Mouse (Mus musculus) left cerebral cortex, postnatal 4 days (tissue): Measurements from ENCODE around the gene Ctrc. TPM values are rescaled to one million over a fixed set of nuclear protein-coding genes. Genes with fewer than 3 reads are reported as not detected.
"Not testable (repeated sequence)": the region's sequence is repeated elsewhere in the genome, so short reads cannot be mapped to it uniquely, and the experiment has no call there.

Source experiments
- DNase-seq: peaks from one replicate; pipeline ENCODE4 v3.0.0-alpha.2; 2022
- intact Hi-C: fragments of 180-260 bp; cut with DNase I; formaldehyde crosslinking; loops from one replicate; pipeline ENCODE4 v1.15.1; 2025
- total RNA-seq, 2 experiments: library from RNA; stranded (reverse); gene quantifications; 2 replicates each; pipeline ENCODE4 v1.2.3; 2021

Gene Ctrc
- total RNA-seq, 2 experiments from 2014 or later = not detected

DNA sequence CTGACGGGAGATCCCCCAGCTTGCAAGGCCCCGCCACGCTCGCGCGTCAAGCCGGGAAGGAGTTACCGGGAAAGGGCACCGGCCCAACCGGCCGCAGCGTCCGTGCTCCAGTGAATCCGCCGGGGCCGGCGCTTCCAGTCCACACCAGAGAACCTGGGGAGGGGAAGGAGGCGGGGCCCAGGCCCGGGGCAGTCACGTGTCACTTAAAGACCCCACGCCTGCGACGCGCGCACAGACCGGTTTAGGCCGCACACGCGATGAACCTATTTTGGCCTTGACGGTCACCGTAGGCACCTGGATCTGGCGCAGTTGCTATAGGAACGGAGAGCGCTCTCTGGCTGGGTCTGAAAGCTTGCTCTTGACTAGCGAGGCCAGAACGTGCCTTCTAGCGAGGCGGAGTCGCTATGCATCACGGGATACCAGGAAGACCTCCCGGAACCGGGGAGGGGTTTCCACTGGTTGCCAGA is 55.6 kb downstream of the Ctrc start, which contains the start of gene Dnajc16:
TSS of gene Dnajc16 (minus strand) at position 408 of the 467 bp plus-strand sequence.
- intact Hi-C loops = no loop called here
- DNase-seq = peak; percentile 97

DNA sequence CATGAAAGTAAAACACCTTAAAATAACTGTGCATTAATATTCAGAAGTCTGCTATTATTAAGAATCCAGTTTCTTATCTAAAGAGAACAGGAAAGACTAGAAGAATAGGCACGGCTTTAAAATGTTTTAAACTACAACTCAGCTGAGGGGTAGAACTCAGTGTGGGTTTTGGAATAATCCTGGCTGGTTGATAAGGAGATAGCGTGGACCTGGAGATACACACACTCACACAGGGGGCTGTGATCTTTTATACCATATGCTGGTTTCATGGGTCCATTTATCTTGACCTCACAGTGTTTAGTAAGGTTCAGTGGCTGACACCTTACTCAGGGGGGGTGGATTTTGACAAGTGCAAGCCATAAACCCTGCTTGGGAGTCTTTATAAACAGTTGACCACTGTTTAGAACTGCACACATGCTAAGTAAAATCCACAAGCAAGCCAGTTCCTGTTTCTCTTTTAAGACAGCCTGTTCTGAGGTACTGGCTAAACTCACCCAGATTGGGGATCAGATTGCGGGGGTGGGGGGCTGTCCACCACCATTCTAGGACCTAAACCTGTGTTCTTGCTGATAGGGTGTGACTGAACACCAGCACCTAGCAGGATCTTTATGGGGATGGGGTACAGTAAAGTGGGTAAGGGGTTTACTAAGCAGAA is 56.5 kb downstream of the Ctrc start:
- intact Hi-C loops = no loop called here
- DNase-seq = no peak

DNA sequence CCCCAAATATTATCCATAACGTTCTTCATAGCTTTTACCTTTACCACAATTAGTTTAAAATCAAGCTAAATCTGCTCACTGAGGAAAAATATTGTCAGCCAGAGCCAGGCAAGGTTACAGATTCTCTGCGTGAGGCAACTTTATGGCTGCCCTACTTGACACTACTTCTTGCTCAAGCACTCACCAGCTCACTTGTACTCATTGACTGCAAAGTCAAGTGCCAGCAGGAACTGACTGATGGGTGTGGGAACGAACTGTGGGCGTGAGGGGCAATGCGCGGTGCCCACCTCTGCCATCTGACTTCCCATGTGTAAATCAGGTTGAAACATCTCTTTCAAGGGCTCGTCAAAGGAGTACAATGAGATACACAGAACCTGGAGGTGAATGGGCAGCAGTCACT is 58.7 kb downstream of the Ctrc start:
- intact Hi-C loops = no loop called here
- no peak for DNase-seq

DNA sequence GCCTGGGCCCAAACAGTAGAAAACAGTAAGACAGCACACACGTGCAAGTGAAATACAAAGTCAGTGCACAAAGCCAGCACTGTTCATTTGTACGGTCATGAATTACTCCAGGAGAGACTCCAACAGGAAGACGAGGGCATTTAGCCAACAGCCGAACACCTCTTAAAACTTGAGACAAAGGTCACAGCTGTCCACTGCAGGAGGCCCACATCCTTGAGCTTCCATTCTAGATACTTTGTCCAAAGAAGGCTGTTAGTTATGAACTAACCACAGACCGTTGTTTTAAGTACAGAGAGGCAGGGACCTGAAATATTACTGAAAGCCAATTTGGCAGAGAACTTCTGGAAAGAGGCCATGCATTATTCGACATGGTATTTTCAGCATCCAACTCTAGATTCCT is 59.1 kb downstream of the Ctrc start:
- intact Hi-C loops = no loop called here
- no peak for DNase-seq

DNA sequence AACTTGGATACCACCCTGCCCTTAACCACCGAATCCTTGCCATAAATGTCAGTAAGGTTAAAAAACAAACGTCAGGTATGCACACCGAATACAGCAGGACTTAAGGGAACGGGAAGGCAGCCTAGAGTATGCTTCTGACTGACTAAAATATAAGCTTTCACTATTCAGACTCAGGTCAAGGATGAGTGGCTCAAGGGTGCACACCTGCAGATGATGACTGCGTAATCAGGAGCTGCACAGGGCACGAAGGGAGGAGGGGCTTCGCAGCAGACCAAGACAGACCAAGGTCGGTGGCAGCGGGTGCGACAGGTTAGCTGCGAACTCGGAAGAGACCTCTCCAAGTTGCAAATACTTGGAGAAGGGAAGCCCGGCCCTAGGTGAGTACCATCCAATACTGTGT is 60.0 kb downstream of the Ctrc start:
- DNase-seq = no peak
- intact Hi-C loops = no loop called here

DNA sequence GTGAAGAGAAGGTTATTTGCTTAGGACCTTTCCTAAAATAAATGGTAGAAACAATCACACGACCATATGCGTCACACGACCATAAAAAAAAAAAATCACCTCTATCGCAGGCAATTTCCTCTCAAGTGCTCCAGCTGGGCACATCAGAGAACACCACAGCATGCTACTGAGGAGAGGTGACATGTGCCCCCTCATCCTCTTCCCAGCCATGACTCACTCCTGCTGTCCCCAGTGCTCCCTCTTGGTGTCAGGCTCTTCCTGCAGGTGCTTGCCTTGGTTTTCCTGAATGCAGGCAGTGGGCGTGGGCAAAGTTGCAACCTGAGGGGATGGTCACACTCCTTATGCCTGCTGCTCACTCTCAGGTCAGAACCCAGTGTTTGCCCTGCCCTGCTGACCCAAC is 61.3 kb downstream of the Ctrc start:
- intact Hi-C loops = no loop called here
- DNase-seq = no peak

DNA sequence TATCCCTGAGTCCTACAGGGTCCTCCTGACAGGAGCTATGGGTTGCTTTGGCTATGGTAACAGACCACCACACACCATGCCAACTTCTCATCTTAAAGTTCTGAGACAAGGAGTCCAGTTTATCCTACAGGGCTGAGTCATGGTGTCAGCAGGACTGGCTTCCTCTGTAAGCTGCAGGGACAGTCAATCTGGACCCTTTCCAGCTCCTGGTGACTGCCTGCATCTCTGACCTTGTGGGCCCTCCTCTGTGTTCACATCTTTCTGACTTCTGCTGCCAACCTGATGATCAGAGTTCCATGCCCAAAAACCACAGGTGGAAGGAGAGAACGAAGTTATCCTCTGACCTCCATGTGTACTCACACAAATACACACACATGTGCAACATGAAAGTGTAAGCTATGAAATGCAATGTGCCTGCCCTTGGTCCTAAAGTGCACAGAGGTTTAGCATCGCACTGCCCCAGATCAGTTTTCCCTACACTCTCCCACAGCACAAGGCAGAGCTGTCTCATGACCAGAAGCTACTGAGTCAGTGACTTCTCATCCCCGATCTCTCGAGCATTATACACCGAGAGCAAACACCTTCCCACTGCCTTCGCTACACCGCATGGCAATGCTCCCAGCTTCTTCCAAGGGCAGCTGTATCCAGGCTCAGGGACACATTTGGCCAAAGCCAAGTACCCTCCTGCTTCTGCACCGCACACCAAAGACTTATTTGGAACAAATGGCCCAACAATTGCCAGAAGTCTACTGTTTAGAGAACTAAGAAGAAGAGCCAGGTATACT is 64.8 kb downstream of the Ctrc start:
- intact Hi-C loops = loop anchor here (2.0 kb wide), 1 partner anchor 65 kb away; no protein-coding TSS in a partner anchor
- no peak for DNase-seq

DNA sequence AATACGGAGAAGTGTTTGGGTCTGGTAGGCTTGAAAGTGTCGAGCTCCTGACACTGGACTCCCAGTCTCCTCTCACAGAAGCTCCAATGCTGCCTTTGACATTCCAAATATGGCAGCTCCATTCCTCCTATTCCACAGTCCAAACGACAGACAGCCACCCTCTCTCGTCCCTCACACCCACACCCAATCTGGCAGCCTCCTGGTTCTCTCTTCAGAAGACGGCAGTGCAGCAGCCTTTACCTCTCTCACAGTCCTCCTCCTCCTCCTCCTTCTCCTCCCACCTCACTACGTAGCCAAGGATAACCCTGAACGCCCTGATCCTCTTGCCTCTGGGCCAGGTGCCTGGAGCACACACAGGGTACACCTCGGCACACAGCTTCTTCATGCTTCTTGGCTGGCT is 66.3 kb downstream of the Ctrc start:
- intact Hi-C loops = loop anchor here (2.0 kb wide), 1 partner anchor 63 kb away; no protein-coding TSS in a partner anchor
- no peak for DNase-seq

DNA sequence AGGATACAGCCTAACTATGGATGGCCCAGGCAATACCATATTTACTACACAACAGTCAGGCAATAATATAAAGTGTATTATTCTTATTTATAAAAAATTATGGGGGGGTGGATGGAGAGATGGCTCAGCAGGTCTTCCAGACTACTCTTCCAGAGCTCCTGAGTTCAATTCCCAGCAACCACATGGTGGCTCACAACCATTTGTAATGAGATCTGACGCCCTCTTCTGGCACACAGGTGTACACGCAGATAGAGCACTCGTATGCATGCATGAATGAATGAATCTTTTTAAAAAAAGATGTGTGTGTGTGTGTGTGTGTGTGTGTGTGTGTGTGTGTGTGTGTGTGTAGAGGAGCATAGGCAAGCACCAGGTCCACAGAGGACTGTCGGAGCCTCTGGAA is 73.1 kb downstream of the Ctrc start:
- DNase-seq, intact Hi-C loops: not testable (repeated sequence)

DNA sequence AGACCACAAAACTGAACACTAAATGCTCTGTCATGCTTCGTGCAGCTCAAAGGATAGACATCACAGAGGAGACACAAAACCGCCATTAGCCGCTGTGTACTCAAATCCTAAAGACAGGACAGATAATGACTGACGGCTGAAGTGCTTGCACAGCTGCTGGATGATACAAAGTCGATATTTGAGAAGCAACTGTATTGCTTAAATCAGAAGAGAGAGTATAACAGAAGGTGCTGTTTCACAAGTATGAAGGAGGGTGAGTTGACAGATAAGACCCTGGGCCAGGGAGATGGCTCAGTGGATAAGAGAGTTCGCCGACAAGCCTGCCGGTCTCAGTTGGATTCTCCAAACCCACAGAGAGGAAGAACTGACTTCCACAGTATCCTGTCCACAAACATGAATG is 74.3 kb downstream of the Ctrc start:
- intact Hi-C loops = no loop called here

DNA sequence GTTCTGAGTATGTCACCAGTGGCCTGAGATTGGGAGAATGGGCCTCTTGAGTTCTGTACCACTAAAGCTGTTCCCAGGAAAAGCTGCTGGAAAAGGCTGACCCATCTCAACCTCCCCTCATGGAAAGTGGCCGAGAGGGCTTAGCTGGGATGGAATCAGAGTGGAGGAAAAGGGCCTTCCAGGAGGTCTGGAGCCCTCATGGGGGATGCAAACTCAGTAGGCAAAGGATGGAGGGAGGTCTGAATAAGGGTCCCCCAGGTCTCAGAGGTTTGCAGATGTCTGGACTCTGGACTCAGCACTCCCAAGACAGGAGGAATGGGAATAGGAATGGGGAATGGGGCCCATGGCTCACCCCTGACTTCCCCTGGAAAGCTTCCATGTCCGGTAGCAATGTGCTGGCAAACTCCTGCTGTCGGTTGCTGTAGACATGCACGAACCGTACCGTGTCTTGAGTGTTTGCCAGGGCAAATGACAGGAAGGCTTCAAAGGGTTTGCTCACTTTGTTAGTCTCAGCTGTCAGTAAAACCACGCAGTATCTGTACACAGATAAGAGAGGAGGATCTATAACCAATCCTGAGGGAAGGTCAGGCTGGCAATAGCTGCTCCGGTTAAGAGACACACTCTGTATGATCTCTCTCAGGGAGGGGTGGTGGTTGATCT is 76.5 kb downstream of the Ctrc start:
- no peak for DNase-seq
- intact Hi-C loops = no loop called here

More for the DNA sequence above, 74.3 kb downstream of the Ctrc start:
- DNase-seq = no peak

DNA sequence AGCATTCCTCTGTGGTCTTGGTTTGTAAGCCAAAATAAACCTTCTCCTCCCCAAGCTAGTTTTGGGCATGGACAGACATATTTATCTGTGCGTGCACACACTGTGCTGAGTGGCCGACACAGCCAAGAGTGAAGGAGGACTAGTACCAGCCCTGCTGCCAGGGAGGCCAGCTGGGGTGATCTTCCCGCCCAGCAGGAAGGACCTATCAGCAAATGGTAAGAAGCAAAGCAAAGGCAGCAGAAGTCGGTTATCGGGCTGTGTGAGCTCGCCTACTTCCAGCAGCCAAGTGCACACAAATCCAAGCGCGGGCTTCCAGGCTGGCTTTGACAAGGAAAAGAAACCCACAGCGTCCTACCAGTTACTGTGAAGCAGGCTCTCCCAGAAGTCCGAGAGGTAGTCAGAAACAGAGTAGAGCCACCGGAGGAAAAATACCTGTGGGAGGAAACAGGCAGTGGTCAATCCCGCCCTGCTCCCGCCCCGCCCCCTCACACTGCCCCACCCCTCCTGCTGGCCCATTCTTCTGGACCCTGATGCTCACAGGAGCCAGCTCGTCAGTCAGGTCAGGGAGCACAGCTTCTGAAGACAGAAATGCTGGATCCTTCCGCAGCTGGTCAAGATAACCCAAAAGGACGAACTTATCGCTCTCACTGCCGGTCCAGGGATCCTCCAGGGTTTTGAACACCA is 78.7 kb downstream of the Ctrc start:
- intact Hi-C loops = no loop called here
- peak; percentile 77 for DNase-seq

DNA sequence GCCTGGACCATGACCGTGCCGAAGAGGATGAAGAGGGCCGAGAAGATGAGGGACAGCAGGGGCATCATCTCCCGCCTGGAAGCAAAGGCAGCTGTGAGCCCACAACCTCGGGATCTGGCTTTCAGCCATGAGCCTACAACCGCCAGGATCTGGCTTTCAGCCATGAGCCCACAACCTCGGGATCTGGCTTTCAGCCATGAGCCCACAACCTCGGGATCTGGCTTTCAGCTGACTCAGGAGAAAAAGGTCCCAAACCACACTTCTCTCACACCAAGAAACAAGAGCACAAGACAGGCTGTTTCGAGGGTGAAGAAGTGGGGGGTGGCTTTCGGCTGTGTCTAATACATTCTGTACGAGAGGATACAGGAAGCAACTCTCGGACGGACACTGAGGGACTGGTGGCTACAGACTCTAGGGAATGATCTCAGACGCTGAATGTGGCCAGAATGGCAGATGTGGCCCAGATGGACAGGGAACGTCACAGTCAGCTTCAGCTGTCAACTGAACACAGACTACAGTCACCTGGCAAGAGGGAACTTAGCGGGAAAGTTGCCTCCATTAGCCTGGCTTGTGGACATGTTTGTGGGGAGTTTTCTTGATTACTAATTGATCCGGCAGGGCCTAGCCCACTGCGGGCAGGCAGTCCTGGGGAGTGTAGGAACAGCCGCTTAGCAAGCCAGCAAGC is 79.3 kb downstream of the Ctrc start:
- peak; percentile 76 for DNase-seq
- intact Hi-C loops = no loop called here

DNA sequence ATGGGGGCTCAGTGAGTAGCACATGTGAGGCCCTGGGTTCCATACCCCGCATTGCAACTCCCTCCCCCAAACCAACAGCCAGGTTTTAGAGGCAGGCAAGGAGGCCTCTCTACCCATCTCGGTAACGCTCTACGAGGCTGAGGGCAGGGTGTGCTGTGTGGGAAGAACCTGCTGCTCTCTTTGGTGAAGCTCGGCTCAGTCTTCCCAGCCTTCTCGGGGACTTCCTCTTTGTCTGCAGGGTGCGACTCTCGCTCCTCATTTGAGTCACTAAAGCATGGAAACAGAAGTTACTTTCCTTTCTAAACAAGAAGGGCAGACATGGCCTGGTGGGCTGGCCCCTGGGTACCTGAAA is 79.9 kb downstream of the Ctrc start:
- intact Hi-C loops = no loop called here
- DNase-seq = no peak

DNA sequence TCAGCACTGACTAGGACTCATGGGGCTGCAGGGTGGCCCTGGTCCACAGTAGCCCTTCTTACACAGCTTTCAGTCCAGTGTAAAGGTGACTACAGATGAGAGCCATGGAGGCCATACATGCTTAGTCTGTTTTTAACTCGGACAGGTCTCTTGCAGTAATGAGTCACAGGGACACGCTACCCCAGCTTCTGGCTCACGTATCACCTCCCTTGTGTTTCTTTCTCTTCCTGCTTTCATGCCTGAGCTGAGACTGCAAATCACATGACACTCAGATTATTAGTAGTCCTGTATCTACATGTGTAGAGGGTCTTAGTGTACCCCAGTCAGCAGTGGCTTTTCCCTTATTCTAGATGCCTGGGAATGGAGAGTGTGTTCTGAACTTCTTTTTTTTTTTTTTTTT is 81.2 kb downstream of the Ctrc start:
- intact Hi-C loops = no loop called here
- DNase-seq = no peak

Other genes starting within 250 kb of the Ctrc start
- 10 to 100 TPM; 19.8 to 23.8 TPM for gene Fblim1, start 240.3 kb downstream of the Ctrc start, total RNA-seq
- gene Tmem82, start 227.7 kb downstream of the Ctrc start, total RNA-seq = under 1 TPM; 0.38 to 0.46 TPM
- 1 to 10 TPM; 1.1 to 1.7 TPM for gene Slc25a34, start 222.5 kb downstream of the Ctrc start, total RNA-seq
- gene Plekhm2, start 181.5 kb downstream of the Ctrc start, total RNA-seq = 10 to 100 TPM; 44.1 to 51.1 TPM
- 1 to 10 TPM in 1 of 2 experiments, under 1 TPM in 1; 0.42 to 2.2 TPM for gene Rsc1a1, start 160.8 kb downstream of the Ctrc start, total RNA-seq
- gene Ddi2, start 122.9 kb downstream of the Ctrc start, total RNA-seq = 10 to 100 TPM; 26.3 to 26.7 TPM
- not detected for gene Agmat, start 99.7 kb downstream of the Ctrc start, total RNA-seq
- 10 to 100 TPM; 22.4 to 27.9 TPM for gene Dnajc16, start 55.4 kb downstream of the Ctrc start, total RNA-seq
- 10 to 100 TPM; 26.9 to 29.7 TPM for gene Casp9, start 52.7 kb downstream of the Ctrc start, total RNA-seq
- not detected for gene Cela2a, start 20.2 kb downstream of the Ctrc start, total RNA-seq
- gene Efhd2, start 28.6 kb upstream of the Ctrc start, total RNA-seq = 10 to 100 TPM; 29.5 to 31.8 TPM
- 1 to 10 TPM in 1 of 2 experiments, under 1 TPM in 1; 0.90 to 1.1 TPM for gene Fhad1, start 168.7 kb upstream of the Ctrc start, total RNA-seq
- gene Tmem51, start 237.9 kb upstream of the Ctrc start, total RNA-seq = 1 to 10 TPM; 5.2 to 5.5 TPM